Mouse (Mus musculus) hematopoietic multipotent progenitor cell, adult 10-12 weeks (in vitro differentiated cells): ENCODE measurements around the gene Stac. TPM values are rescaled to one million over a fixed set of nuclear protein-coding genes. Genes with fewer than 3 reads are reported as not detected.

Experiments
- polyA plus RNA-seq: library from polyadenylated mRNA; stranded (reverse); fragments of >175 nt; gene quantifications from 2 replicates; pipeline ENCODE4 v1.2.3, GENCODE M21; 2012; ENCODE audit warnings: low replicate concordance

Gene Stac
- polyA plus RNA-seq: not detected in 2 replicates

GRCm38 (mm10) chr9:111689680-111690483, at the start of gene Stac:
Gene Stac (minus strand): TSS chr9:111690348.

